Mouse (Mus musculus): ENCODE measurements around the gene Jph2. TPM values are rescaled to one million over a fixed set of nuclear protein-coding genes. Genes with fewer than 3 reads are reported as not detected.
"Not testable (repeated sequence)": the region's sequence is repeated elsewhere in the genome, so short reads cannot be mapped to it uniquely, and the experiment has no call there.

Gene Jph2
- polyA plus RNA-seq, 1 experiment from 2014 or later, result 0.25 TPM

GRCm38 (mm10) chr2:163417830-163418229 is 20.0 kb upstream of the Jph2 start:
- no peak overlapping the region for H3K27ac ChIP-seq (ENCODE audit: low read depth, low read length)
- no peaks in the 10 kb centered on the region for H3K36me3 ChIP-seq (ENCODE audit: control insufficient read depth, insufficient read depth, low read length)
- DNase-seq (ENCODE audit: low spot score) (no peak), ATAC-seq (replicated peaks; ENCODE audit: low FRiP score) (no peak)
- H3K4me3 ChIP-seq (ENCODE audit: low read depth, low read length), result peak overlapping the region; percentile 96; the same call in 1 of the 2 replicates
- 0 out of 2 replicates have a peak overlapping the region, but pooled peaks have one; percentile 4 for H3K9ac ChIP-seq (ENCODE audit: low read length)
- no peaks in the 10 kb centered on the region for H3K27me3 ChIP-seq (ENCODE audit: control insufficient read depth, insufficient read depth, low read length)
- peak overlapping the region; percentile 80; the same call in 1 of the 2 replicates for H3K4me2 ChIP-seq (ENCODE audit: low read depth, low read length, severe bottlenecking)
- H3K9me3 ChIP-seq (ENCODE audit: control insufficient read depth, low read length), result no peaks in the 10 kb centered on the region
- peaks cover 9% of the 10 kb centered on the region; the same call in 1 of the 2 replicates for H3K4me1 ChIP-seq (replicated peaks; ENCODE audit: control insufficient read depth, insufficient read depth, low read length)

GRCm38 (mm10) chr2:163417026-163417425 is 19.2 kb upstream of the Jph2 start:
- WGBS, result 92% methylated on average over 6 of the region's 6 CpGs
- no peak for DNase-seq (ENCODE audit: low spot score)
- peaks cover 9% of the 10 kb centered on the region; the same call in 1 of the 2 replicates for H3K4me1 ChIP-seq (replicated peaks; ENCODE audit: control insufficient read depth, insufficient read depth, low read length)
- H3K36me3 ChIP-seq (ENCODE audit: control insufficient read depth, insufficient read depth, low read length), result no peaks in the 10 kb centered on the region
- H3K27ac ChIP-seq (ENCODE audit: low read depth, low read length), result no peak overlapping the region
- no peak overlapping the region for H3K4me2 ChIP-seq (ENCODE audit: low read depth, low read length, severe bottlenecking)
- no peak overlapping the region for H3K9ac ChIP-seq (ENCODE audit: low read length)
- H3K9me3 ChIP-seq (ENCODE audit: control insufficient read depth, low read length), result no peaks in the 10 kb centered on the region
- ATAC-seq (replicated peaks; ENCODE audit: low FRiP score), result no peak
- no peaks in the 10 kb centered on the region for H3K27me3 ChIP-seq (ENCODE audit: control insufficient read depth, insufficient read depth, low read length)
- H3K4me3 ChIP-seq (ENCODE audit: low read depth, low read length), result no peak overlapping the region

- DNase-seq (ENCODE audit: low spot score) (peak; percentile 11), ATAC-seq (replicated peaks; ENCODE audit: low FRiP score) (no peak)
- Histone ChIP-seq H3K36me3 (ENCODE audit: control insufficient read depth, insufficient read depth, low read length) (peaks cover 4% of the 10 kb centered on the region; the same call in 1 of the 2 replicates), H3K9me3 (ENCODE audit: control insufficient read depth, low read length) (no peaks in the 10 kb centered on the region), H3K4me1 (replicated peaks; ENCODE audit: control insufficient read depth, insufficient read depth, low read length) (peaks cover 2% of the 10 kb centered on the region; the same call in 1 of the 2 replicates), H3K4me3 (ENCODE audit: low read depth, low read length) (no peak overlapping the region), H3K9ac (ENCODE audit: low read length) (no peak overlapping the region), H3K27ac (ENCODE audit: low read depth, low read length) (no peak overlapping the region), H3K27me3 (ENCODE audit: control insufficient read depth, insufficient read depth, low read length) (no peaks in the 10 kb centered on the region), H3K4me2 (ENCODE audit: low read depth, low read length, severe bottlenecking) (no peak overlapping the region)
- WGBS, result 94% methylated on average over 9 of the region's 9 CpGs
These were observed 15.2 kb upstream of the Jph2 start for GRCm38 (mm10) chr2:163412846-163413590.

GRCm38 (mm10) chr2:163412419-163412818 is 14.6 kb upstream of the Jph2 start:
- ATAC-seq (replicated peaks; ENCODE audit: low FRiP score), result no peak
- Histone ChIP-seq H3K9me3 (ENCODE audit: control insufficient read depth, low read length) (no peaks in the 10 kb centered on the region), H3K36me3 (ENCODE audit: control insufficient read depth, insufficient read depth, low read length) (peaks cover 4% of the 10 kb centered on the region; the same call in 1 of the 2 replicates), H3K4me3 (ENCODE audit: low read depth, low read length) (no peak overlapping the region), H3K27me3 (ENCODE audit: control insufficient read depth, insufficient read depth, low read length) (no peaks in the 10 kb centered on the region), H3K4me1 (replicated peaks; ENCODE audit: control insufficient read depth, insufficient read depth, low read length) (no peaks in the 10 kb centered on the region), H3K9ac (ENCODE audit: low read length) (no peak overlapping the region), H3K4me2 (ENCODE audit: low read depth, low read length, severe bottlenecking) (no peak overlapping the region), H3K27ac (ENCODE audit: low read depth, low read length) (no peak overlapping the region)
- WGBS, result 99% methylated on average over 4 of the region's 4 CpGs
- peak; percentile 9 for DNase-seq (ENCODE audit: low spot score)

GRCm38 (mm10) chr2:163411840-163412239 is 14.0 kb upstream of the Jph2 start:
- WGBS, result 94% methylated on average over 4 of the region's 4 CpGs
- H3K9ac ChIP-seq (ENCODE audit: low read length), result no peak overlapping the region
- no peaks in the 10 kb centered on the region for H3K27me3 ChIP-seq (ENCODE audit: control insufficient read depth, insufficient read depth, low read length)
- H3K4me2 ChIP-seq (ENCODE audit: low read depth, low read length, severe bottlenecking), result no peak overlapping the region
- DNase-seq (ENCODE audit: low spot score) (no peak), ATAC-seq (replicated peaks; ENCODE audit: low FRiP score) (no peak)
- no peak overlapping the region for H3K27ac ChIP-seq (ENCODE audit: low read depth, low read length)
- no peaks in the 10 kb centered on the region for H3K9me3 ChIP-seq (ENCODE audit: control insufficient read depth, low read length)
- H3K4me1 ChIP-seq (replicated peaks; ENCODE audit: control insufficient read depth, insufficient read depth, low read length), result no peaks in the 10 kb centered on the region
- H3K4me3 ChIP-seq (ENCODE audit: low read depth, low read length), result no peak overlapping the region
- peaks cover 4% of the 10 kb centered on the region; the same call in 1 of the 2 replicates for H3K36me3 ChIP-seq (ENCODE audit: control insufficient read depth, insufficient read depth, low read length)

- ATAC-seq (replicated peaks; ENCODE audit: low FRiP score); H3K27me3 ChIP-seq (ENCODE audit: control insufficient read depth, insufficient read depth, low read length); H3K4me3 ChIP-seq (ENCODE audit: low read depth, low read length); H3K27ac ChIP-seq (ENCODE audit: low read depth, low read length); H3K36me3 ChIP-seq (ENCODE audit: control insufficient read depth, insufficient read depth, low read length); DNase-seq (ENCODE audit: low spot score); H3K9ac ChIP-seq (ENCODE audit: low read length); H3K4me1 ChIP-seq (replicated peaks; ENCODE audit: control insufficient read depth, insufficient read depth, low read length); H3K9me3 ChIP-seq (ENCODE audit: control insufficient read depth, low read length); H3K4me2 ChIP-seq (ENCODE audit: low read depth, low read length, severe bottlenecking): not testable (repeated sequence)
- 95% methylated on average over 3 of the region's 3 CpGs for WGBS
These were observed 13.6 kb upstream of the Jph2 start for GRCm38 (mm10) chr2:163411344-163411743.

- Histone ChIP-seq H3K36me3 (ENCODE audit: control insufficient read depth, insufficient read depth, low read length) (peaks cover 4% of the 10 kb centered on the region; the same call in 1 of the 2 replicates), H3K4me3 (ENCODE audit: low read depth, low read length) (no peak overlapping the region), H3K27me3 (ENCODE audit: control insufficient read depth, insufficient read depth, low read length) (no peaks in the 10 kb centered on the region), H3K9me3 (ENCODE audit: control insufficient read depth, low read length) (no peaks in the 10 kb centered on the region), H3K27ac (ENCODE audit: low read depth, low read length) (no peak overlapping the region), H3K4me1 (replicated peaks; ENCODE audit: control insufficient read depth, insufficient read depth, low read length) (no peaks in the 10 kb centered on the region), H3K4me2 (ENCODE audit: low read depth, low read length, severe bottlenecking) (no peak overlapping the region), H3K9ac (ENCODE audit: low read length) (no peak overlapping the region)
- no peak for ATAC-seq (replicated peaks; ENCODE audit: low FRiP score)
- WGBS, result 88% methylated on average over 3 of the region's 3 CpGs
- DNase-seq (ENCODE audit: low spot score), result no peak
These were observed 12.4 kb upstream of the Jph2 start for GRCm38 (mm10) chr2:163410211-163410610.

- ATAC-seq (replicated peaks; ENCODE audit: low FRiP score) (no peak), DNase-seq (ENCODE audit: low spot score) (peak; percentile 37)
- Histone ChIP-seq H3K9me3 (ENCODE audit: control insufficient read depth, low read length) (no peaks in the 10 kb centered on the region), H3K27ac (ENCODE audit: low read depth, low read length) (no peak overlapping the region), H3K4me1 (replicated peaks; ENCODE audit: control insufficient read depth, insufficient read depth, low read length) (no peaks in the 10 kb centered on the region), H3K4me2 (ENCODE audit: low read depth, low read length, severe bottlenecking) (no peak overlapping the region), H3K27me3 (ENCODE audit: control insufficient read depth, insufficient read depth, low read length) (no peaks in the 10 kb centered on the region), H3K36me3 (ENCODE audit: control insufficient read depth, insufficient read depth, low read length) (peaks cover under 1% of the 10 kb centered on the region; the same call in 1 of the 2 replicates), H3K9ac (ENCODE audit: low read length) (no peak overlapping the region), H3K4me3 (ENCODE audit: low read depth, low read length) (no peak overlapping the region)
- 89% methylated on average over 8 of the region's 8 CpGs for WGBS
These were observed 6.4 kb upstream of the Jph2 start for GRCm38 (mm10) chr2:163404037-163404815.
